Mouse (Mus musculus): ENCODE measurements around the gene Tnfrsf17.
"Not testable (repeated sequence)": the region's sequence is repeated elsewhere in the genome, so short reads cannot be mapped to it uniquely, and the experiment has no call there.

The Tnfrsf17 gene

DNA sequence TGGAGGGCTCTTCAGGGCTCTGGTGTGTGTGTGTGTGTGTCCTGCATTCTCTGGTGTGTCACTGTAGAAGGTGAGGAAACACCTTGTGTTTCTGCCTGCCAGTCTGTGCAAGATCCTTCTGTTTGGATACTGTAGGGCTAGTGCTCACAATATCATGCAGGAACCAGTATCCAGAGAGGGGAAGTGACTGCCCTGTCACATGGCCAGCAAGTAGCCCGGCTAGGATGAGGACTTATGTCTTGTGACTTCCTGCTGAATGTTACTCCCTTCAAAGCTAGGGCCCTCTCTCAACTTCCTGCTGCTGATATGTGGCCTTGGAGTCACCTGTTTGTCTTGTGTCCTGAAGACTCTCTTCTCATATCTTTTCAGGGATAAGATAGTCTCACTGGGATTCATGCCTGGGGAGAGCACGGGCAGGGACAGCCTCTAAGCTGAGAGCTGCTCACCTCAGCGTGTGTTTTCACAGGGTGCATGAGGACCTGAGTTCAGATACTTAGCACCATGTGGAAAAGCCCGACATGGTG lies 29.7 kb downstream of the Tnfrsf17 start:
- no peak for DNase-seq (ENCODE audit: low spot score)

DNA sequence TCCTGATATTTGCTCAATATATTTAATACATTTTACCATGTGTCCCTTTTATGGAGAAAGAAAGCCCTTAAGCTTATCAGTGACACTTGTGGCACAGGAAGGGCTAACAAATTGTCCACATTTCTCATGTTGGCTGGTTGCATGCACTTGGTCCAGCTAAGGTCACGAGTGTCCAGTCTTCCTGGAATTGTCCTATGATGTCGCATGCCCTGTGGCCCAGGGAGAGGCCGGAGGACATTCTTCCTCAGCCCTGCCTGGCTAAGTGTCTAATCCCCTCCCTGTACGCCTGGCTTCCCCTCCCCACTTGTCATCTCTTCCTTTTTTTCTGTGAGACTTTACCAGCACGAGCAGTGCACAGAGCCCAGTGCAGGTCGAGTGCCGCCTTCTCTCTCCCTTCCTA lies 38.3 kb downstream of the Tnfrsf17 start:
- no peak for DNase-seq (ENCODE audit: low spot score)

- DNase-seq (ENCODE audit: low spot score) = no peak
Observed at GRCm38 (mm10) chr16:11359173-11359572, 45.6 kb downstream of the Tnfrsf17 start.

DNA sequence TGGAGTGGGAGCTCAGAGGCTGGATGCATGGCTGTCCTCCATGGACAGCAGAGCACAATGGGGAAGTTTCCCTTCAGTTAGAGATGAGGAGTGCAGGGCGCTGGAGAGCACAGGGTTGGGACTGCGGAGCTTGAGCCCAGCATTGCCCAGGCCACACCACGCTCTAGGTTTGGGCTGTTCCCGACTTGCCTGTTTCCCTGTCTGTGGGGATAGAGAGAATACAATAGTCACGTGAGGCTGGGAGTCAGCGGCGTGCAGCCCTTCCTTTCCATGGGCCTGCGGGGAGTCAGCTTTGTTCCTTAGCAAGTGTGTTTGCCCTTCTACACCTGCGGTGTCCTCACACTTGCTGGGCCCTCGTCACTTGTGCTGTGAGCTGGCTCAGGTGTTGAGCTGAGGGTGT lies 46.3 kb downstream of the Tnfrsf17 start:
- no peak for DNase-seq (ENCODE audit: low spot score)

GRCm38 (mm10) chr16:11360576-11360975 lies 47.0 kb downstream of the Tnfrsf17 start:
- not testable (repeated sequence) for DNase-seq (ENCODE audit: low spot score)

GRCm38 (mm10) chr16:11365626-11366025 lies 52.0 kb downstream of the Tnfrsf17 start:
- DNase-seq (ENCODE audit: low spot score) = no peak

GRCm38 (mm10) chr16:11366851-11367250 lies 53.2 kb downstream of the Tnfrsf17 start:
- no peak for DNase-seq (ENCODE audit: low spot score)

GRCm38 (mm10) chr16:11368412-11368811 lies 54.8 kb downstream of the Tnfrsf17 start:
- DNase-seq (ENCODE audit: low spot score) = no peak

DNA sequence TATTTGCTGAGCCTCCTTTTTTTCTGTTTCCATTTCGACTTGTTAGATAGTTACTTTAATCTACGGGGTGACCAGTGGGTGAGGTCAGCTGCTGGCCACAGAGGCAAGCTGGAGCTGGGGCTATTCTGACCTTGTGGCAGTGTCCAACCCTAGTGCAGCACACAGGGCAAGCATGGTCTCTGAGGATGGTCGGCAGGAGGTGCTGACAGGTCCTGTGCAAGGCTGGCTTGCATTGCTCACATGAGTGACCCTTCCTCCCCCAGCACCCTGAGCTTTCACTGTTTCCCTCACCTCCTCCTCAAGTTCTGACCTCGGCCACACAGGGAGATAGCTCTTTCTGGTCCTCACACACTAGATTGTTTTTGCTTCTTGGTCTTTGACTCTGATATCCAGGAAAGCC lies 55.5 kb downstream of the Tnfrsf17 start:
- DNase-seq (ENCODE audit: low spot score) = no peak

DNA sequence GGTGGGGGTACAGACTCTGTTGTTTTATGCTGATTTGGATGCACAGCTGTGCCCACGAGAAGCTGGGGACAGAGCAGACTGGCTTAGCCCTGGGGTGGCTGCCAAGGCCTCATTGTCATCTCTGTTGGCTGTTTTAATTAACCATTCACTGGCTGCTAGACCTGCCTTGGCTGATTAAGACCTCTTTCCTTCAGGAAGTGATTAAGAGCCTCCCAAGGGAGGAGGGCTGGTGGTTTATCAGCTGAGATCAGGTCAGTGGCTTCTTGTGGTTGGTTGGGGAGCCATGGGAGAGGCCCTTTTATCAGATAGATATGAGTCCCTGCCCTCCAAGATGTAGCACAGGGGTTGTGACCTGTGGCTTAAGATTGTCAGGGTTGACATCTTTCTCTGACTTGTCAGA lies 56.0 kb downstream of the Tnfrsf17 start:
- no peak for DNase-seq (ENCODE audit: low spot score)
